Mouse (Mus musculus) left cerebral cortex, postnatal 25 days (tissue): ENCODE results near the gene Elf4. TPM values are rescaled to one million over a fixed set of nuclear protein-coding genes. Genes with fewer than 3 reads are reported as not detected.

Source experiments
- DNase-seq, 2 experiments: peaks; one replicate each; pipeline ENCODE4 v3.0.0; 2022; ENCODE audit warnings: low spot score in 2 of 2, mixed read lengths in 1 of 2
- intact Hi-C: fragments of 180-260 bp; cut with DNase I; formaldehyde crosslinking; loops from one replicate; pipeline ENCODE4 v1.15.1; 2025
- total RNA-seq, 2 experiments: library from RNA; stranded (reverse); gene quantifications; 2 replicates each; pipeline ENCODE4 v1.2.3; 2021

The Elf4 gene
- total RNA-seq: under 1 TPM; 0.69 to 0.71 TPM

- peak; percentile 30 to 32 for DNase-seq
- intact Hi-C loops: loop anchor here (5.0 kb wide), 2 partner anchors 41 to 481 kb away; no protein-coding TSS in a partner anchor
Observed at GRCm38 (mm10) chrX:48462754-48463507, at the start of gene Elf4. Elf4 (minus strand) TSS chrX:48463132.

- no peak for DNase-seq
- intact Hi-C loops: no loop called here
Observed at GRCm38 (mm10) chrX:48493763-48494162, 30.8 kb upstream of the Elf4 start.

- DNase-seq: no peak
- intact Hi-C loops: no loop called here
Observed at GRCm38 (mm10) chrX:48481687-48482086, 18.8 kb upstream of the Elf4 start.

- DNase-seq: no peak
- intact Hi-C loops: no loop called here
Observed at GRCm38 (mm10) chrX:48481095-48481494, 18.2 kb upstream of the Elf4 start.

- no peak for DNase-seq
- intact Hi-C loops: no loop called here
Observed at GRCm38 (mm10) chrX:48467355-48467946, 4.5 kb upstream of the Elf4 start.

GRCm38 (mm10) chrX:48466174-48466573 is 3.2 kb upstream of the Elf4 start:
- intact Hi-C loops: no loop called here
- DNase-seq: no peak

GRCm38 (mm10) chrX:48464436-48464835 is 1.5 kb upstream of the Elf4 start:
- intact Hi-C loops: loop anchor here (5.0 kb wide), 2 partner anchors 42 to 482 kb away; no protein-coding TSS in a partner anchor
- no peak for DNase-seq

GRCm38 (mm10) chrX:48463636-48464035 is 704 bp upstream of the Elf4 start:
- intact Hi-C loops: loop anchor here (5.0 kb wide), 2 partner anchors 41 to 481 kb away; no protein-coding TSS in a partner anchor
- no peak for DNase-seq

GRCm38 (mm10) chrX:48462297-48462696 is 635 bp downstream of the Elf4 start:
- intact Hi-C loops: loop anchor here (5.0 kb wide), 2 partner anchors 40 to 480 kb away; no protein-coding TSS in a partner anchor
- DNase-seq: no peak

GRCm38 (mm10) chrX:48461006-48461405 is 1.9 kb downstream of the Elf4 start:
- intact Hi-C loops: loop anchor here (5.0 kb wide), 2 partner anchors 39 to 479 kb away; no protein-coding TSS in a partner anchor
- DNase-seq: no peak

GRCm38 (mm10) chrX:48460496-48460895 is 2.4 kb downstream of the Elf4 start:
- intact Hi-C loops: loop anchor here (5.0 kb wide), 2 partner anchors 38 to 478 kb away; no protein-coding TSS in a partner anchor
- no peak for DNase-seq

GRCm38 (mm10) chrX:48456956-48457355 is 6.0 kb downstream of the Elf4 start:
- intact Hi-C loops: no loop called here
- no peak for DNase-seq

- intact Hi-C loops: no loop called here
Observed at GRCm38 (mm10) chrX:48455018-48455417, 7.9 kb downstream of the Elf4 start.

GRCm38 (mm10) chrX:48454495-48454878 is 8.4 kb downstream of the Elf4 start:
- DNase-seq: no peak
- intact Hi-C loops: no loop called here

More at GRCm38 (mm10) chrX:48455018-48455417, 7.9 kb downstream of the Elf4 start:
- DNase-seq: no peak

- intact Hi-C loops: no loop called here
- peak; percentile 11 to 23 for DNase-seq
Observed at GRCm38 (mm10) chrX:48453736-48454494, 9.0 kb downstream of the Elf4 start.

GRCm38 (mm10) chrX:48452931-48453673 is 9.8 kb downstream of the Elf4 start:
- intact Hi-C loops: no loop called here
- no peak for DNase-seq

- intact Hi-C loops: no loop called here
- no peak for DNase-seq
Observed at GRCm38 (mm10) chrX:48452231-48452890, 10.6 kb downstream of the Elf4 start.

- intact Hi-C loops: no loop called here
- DNase-seq: no peak
Observed at GRCm38 (mm10) chrX:48449646-48450045, 13.3 kb downstream of the Elf4 start.

- intact Hi-C loops: no loop called here
- DNase-seq: no peak
Observed at GRCm38 (mm10) chrX:48444677-48445076, 18.3 kb downstream of the Elf4 start.
